Mouse (Mus musculus): ENCODE measurements around the gene Arf1. TPM values are rescaled to one million over a fixed set of nuclear protein-coding genes. Genes with fewer than 3 reads are reported as not detected.

Gene Arf1
- polyA plus RNA-seq (2017; shearing (Covaris generic)), result 100 to 1,000 TPM; 339 to 371 (median 345) TPM

GRCm38 (mm10) chr11:59228122-59228953, at the start of gene Arf1:
TSS of gene Arf1 (minus strand) at chr11:59228270.
- peak; percentile 88 for ATAC-seq

GRCm38 (mm10) chr11:59276877-59277276, 48.8 kb upstream of the Arf1 start:
- ATAC-seq, result no peak

GRCm38 (mm10) chr11:59274184-59274583, 46.1 kb upstream of the Arf1 start:
- ATAC-seq, result no peak

DNA sequence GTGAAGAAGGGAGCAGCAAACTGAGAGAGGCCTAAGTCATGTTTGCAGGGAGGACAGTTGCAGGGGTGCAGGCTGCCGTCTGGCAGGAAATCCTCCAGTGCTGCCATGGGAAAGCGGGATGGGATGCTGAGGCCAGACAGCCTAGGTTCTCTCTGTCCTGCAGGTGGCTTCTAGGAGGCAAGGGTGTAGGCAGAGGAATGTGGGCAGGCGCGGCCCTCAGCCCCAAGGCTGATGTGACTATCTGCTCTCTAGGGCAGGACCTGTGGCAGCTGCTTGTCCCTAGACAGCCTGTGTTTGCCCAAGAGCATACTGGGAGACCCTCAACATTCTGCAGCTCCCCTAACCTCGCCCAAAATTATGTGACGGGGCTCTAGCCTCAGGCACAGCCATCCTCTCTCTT, 38.7 kb upstream of the Arf1 start:
- no peak for ATAC-seq

DNA sequence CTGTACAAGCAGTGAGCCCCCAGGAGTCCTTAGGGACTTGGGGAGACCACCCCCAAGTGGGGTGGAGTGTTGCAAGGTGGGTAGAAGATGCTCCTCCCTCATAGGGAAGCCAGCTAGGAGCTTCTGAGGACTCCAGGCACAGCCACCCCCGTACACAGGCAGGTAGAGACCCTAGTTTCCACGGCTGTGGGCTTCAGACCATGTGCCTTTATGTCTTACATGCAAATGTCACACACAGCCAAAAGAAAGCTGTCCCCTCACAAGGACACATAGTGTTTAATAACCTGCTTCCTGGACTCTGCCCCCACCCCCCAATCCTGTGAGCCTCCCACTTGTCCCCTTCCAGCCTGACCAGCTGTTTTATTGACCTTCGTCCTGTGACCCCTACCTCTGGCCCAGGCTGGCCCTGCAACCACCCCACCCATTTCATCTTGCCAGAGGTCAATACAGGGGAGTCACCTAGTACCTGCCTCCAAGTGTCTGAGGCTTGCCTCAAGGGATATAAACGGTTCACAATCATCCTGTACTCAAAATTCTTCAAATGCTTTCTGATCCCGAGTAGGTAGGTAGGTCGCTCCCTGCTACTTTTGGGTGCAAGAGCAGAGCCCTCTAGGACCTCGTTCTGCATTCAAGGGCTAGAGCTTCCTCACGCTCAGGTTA, 37.2 kb upstream of the Arf1 start:
- ATAC-seq, result no peak

DNA sequence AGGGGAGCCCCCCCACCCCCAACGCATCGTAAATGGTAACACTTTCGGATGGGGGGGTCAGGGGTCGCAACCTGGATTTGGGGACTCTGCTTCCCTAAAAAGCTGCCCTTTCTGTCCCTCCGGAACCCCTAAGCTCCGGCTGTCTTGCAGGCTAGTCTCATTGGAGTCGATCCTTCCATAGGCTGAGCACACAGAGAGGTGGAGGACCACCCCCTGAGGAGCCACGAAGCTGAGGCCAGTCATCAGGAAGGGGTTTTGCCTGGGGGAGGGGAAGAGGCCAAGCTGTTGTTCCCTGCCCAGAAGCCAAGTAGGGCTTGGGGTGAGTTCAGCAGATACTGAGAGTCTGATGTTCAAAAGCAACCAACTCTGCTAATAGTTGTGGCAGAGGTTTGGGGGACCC, 36.5 kb upstream of the Arf1 start:
- ATAC-seq, result no peak

- no peak for ATAC-seq
Measured at GRCm38 (mm10) chr11:59263870-59264563, 35.9 kb upstream of the Arf1 start.

- no peak for ATAC-seq
Measured at GRCm38 (mm10) chr11:59262308-59262707, 34.2 kb upstream of the Arf1 start.

DNA sequence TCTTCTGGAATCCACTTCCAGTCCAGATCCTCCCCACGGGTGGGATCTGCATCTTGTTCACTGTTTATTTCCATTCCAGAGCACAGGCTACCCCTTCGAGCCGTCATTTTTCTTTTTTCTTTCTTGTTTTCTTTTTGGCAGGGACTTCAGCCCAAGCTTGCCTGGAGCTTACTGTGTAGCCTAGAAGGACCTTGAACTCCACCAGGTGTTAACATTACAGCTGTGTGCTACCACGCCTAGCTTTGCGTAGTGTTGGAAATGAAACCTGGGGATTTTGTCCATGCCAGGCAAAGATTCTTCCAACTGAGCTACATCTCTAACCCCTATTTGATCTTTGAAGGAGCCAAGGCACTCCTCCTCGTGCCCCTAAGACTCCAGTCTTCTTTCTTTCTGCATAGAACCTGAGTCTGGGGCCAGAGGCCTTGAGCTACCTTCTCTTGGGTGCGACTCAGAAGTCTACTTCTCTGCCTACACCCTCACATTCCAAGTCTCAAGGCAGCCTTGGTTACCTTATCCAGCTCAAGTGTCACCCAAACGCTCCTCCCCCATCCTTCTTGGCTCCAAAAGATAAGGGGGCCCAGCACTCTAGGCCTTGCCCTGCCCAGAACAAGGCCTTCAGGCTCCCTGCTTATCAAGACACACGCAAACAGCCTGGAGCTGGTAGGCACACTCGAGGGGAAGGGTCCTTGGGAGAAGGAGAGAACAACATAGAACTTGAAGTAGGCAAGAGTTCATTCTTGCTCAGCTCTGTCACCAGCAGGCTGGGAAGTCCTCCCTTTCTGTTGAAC, 32.8 kb upstream of the Arf1 start:
- no peak for ATAC-seq

GRCm38 (mm10) chr11:59259647-59260046, 31.6 kb upstream of the Arf1 start:
- no peak for ATAC-seq

DNA sequence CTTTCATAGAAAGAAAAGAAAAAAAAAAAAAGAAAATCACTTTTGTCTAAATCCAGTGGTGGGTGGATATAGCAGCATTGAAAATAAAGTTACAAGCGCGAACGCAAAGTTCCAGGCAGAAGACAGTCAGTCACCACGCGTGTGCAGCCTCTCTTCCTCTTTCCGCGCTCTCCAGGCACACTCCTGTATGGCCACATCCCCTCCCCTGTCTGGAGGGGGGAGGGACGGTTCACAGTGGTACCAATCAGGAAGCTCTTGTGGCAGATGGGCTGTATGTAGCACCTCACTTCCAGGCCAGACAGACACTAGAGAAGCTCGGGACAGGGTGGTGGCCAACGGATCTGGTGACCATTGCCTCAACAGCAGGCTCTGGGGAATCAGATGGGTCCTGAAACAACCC, 20.0 kb upstream of the Arf1 start:
- ATAC-seq, result no peak

DNA sequence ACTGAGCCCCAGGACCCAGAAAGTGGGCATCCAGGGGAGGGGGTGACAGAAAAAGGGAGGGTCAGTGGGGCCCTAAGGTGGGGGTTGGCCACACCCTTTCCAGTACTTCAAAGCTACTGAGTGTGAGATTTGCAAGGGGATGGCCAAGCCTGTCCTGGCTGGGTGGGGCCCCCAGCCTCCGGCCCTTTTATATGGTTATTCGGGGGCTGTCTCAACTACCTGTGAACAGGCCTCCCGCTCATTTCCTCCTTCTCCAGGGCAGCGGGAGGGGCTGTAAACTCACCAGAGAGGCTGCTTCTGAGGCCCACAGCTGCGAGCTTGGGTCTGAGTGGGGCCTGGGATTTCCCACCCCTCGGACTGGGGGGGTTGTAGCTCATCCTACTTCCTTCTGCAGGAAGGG, 15.8 kb upstream of the Arf1 start:
- no peak for ATAC-seq

DNA sequence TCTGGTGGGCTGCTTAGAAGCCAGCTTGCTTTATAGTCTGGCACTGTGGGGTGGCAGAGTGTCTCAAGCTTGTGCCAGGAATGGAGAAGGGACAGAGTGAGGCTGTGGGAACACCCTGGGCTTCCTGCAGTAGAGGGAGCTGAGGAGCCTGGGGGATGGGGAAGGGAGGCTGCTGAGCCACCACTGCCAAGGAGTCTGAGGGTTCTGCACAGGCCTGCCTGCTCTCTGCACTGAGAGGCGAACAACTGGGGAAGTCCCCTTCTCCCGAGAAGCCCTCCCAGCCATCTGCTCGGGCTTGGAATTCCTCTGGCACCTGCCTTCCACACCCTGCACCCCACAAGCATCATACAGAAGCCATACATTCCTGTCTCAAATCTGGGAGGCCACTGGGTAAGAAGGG, 13.8 kb upstream of the Arf1 start:
- ATAC-seq, result no peak

- ATAC-seq, result no peak
Measured at GRCm38 (mm10) chr11:59239796-59240195, 11.7 kb upstream of the Arf1 start.

- ATAC-seq, result no peak
Measured at GRCm38 (mm10) chr11:59239428-59239785, 11.3 kb upstream of the Arf1 start.

DNA sequence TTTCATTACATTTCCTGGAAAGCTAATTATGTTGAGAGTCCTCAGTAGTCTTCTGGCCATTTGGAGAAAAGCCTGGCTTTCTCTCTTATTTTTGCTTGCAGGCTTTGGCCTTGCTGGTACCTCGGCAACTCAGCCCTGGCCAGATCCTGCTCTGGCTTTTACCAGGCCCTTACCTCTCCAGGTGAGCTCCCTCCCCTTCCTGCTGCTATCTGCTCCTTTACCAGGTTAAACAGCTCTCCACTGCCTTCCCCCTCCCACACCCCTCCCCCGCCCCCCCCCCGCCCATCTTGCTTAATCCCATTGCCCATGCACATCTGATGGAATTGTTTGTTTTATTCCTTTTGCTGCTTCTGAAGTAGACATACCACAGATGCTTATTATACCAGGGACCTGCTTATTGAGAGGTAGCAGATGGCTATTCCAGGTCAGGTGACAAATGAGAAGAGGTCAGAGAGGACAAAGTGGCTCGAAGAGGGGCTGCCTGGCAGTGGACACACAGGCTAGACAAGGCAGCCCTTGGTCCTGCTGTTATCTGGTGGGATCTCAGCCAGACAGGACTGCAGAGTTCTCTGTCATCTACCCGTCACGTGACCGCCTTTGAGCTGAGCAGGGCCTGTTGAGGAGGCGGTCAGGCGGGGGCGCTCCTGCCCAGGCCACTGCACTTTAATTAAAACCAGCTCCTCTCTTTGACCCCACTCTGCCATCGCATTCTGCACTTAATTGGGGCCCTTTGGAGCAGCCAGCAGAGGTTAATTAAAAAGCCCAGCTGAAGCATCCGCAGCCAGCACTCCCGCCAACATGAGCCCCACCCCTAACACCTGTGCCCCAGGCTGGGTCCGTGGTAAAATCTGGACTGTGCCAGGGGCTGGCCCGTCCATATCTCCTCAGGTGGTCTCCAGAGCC, 10.7 kb upstream of the Arf1 start:
- ATAC-seq, result no peak

DNA sequence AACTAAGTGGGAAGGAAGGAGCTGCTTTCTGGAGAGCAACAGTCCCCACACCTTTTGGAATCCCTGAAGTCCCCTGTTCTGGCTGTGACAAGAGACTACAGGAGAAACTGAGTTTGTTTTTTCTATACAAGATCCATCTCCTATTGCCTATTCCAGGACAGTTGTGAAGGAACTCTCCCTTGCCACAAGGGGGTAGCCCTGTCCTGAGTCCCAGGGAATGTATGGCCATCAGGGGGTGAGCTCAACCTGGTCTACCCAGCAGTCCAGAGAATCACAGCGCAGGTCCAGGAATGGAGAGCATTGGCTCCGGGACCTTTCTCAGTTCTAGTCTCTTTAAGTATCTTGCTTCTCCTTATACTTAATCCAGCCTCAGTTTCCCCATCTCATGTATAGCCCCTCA, 4.7 kb upstream of the Arf1 start:
- no peak for ATAC-seq

GRCm38 (mm10) chr11:59230144-59230760, 2.2 kb upstream of the Arf1 start:
- no peak for ATAC-seq

GRCm38 (mm10) chr11:59227604-59228121, 407 bp downstream of the Arf1 start:
- ATAC-seq, result peak; percentile 10

GRCm38 (mm10) chr11:59226787-59227603, 1.1 kb downstream of the Arf1 start:
- ATAC-seq, result no peak

Data from inflammation-experienced regulatory T-cells, adult 6 months (primary cell).